Mouse (Mus musculus): ENCODE data around the gene Fam178b.

DNA sequence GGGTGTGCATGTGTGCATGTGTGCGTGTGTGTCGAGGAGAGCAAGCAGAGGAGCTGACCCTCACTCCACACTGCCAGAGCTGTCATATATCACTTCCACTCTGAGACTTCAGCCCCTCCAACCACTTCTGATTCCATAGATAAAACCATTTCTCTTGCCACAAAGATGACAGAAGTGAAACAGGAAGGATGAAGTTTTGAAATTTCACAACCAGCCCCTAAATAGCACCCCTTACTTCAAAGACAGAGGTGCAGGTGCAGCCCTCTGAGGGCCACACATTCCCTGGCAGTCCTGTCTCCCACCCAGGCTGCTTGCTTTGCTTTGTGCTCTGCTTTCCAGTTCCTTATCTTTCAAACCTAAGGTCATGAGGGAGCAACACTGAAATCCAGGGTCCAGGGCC is 91.6 kb downstream of the Fam178b start:
- TF ChIP-seq CTCF (IDR thresholded peaks at IDR 0.05; ENCODE audit: extremely low read depth, insufficient read length, insufficient replicate concordance, low read depth, low read length), result no peak
- no peak for TF ChIP-seq POLR2A (IDR thresholded peaks at IDR 0.05; ENCODE audit: low read depth, low read length)
